Mouse (Mus musculus) kidney, adult 2 months (tissue): ENCODE data around the gene Aamp. TPM values are rescaled to one million over a fixed set of nuclear protein-coding genes. Genes with fewer than 3 reads are reported as not detected.
A peak's percentile ranks its signal among the peaks of the same experiment; 100 is the strongest.

Experiments
- DNase-seq: peaks from one replicate; pipeline ENCODE4 v3.0.0; 2021
- H3K27ac ChIP-seq: fragments of 200-500 bp; 2 replicates; pipeline ENCODE4 v1.5.1; 2012; ENCODE audit warnings: low read depth, low read length, control low read depth, inconsistent platforms; ENCODE audit not compliant: insufficient read depth
- H3K27me3 ChIP-seq: fragments of 200-500 bp; replicated peaks from 2 replicates; pipeline ENCODE4 v1.6.1; 2012; ENCODE audit warnings: mild to moderate bottlenecking, moderate library complexity, low read length, inconsistent platforms; ENCODE audit not compliant: control insufficient read depth, insufficient read depth
- H3K36me3 ChIP-seq: fragments of 200-500 bp; 2 replicates; pipeline ENCODE4 v1.6.1; 2012; ENCODE audit warnings: mild to moderate bottlenecking, moderate library complexity, low read length, inconsistent platforms; ENCODE audit not compliant: control insufficient read depth, insufficient read depth
- H3K4me1 ChIP-seq: fragments of 200-500 bp; 2 replicates; pipeline ENCODE4 v1.6.1; 2011; ENCODE audit warnings: low read length; ENCODE audit not compliant: control insufficient read depth, insufficient read depth
- H3K4me3 ChIP-seq: fragments of 200-500 bp; 2 replicates; pipeline ENCODE4 v1.5.1; 2011; ENCODE audit warnings: mild to moderate bottlenecking, low read depth, low read length, control low read depth; ENCODE audit not compliant: insufficient read depth
- CTCF ChIP-seq: fragments of 200-500 bp; conservative IDR thresholded peaks from 2 replicates; pipeline ENCODE4 v1.5.1; 2011; ENCODE audit warnings: low read depth, mild to moderate bottlenecking, control low read depth, low read length, moderate library complexity, mixed read lengths; ENCODE audit not compliant: insufficient read depth, insufficient read length
- POLR2A ChIP-seq: fragments of 200-500 bp; IDR thresholded peaks from one replicate; pipeline ENCODE4 v1.6.1; 2011; ENCODE audit warnings: low read depth, low read length, control low read depth
- WGBS: fragments of 180-500 bp; shearing (Covaris S2); methylation state at CpG from one replicate; pipeline ENCODE4 v1.1.7; 2018; 5-methylcytosine and 5-hydroxymethylcytosine counted together
- polyA plus RNA-seq: library from polyadenylated mRNA; depleted of rRNA; stranded (reverse); fragments of >200 nt; gene quantifications from 2 replicates; pipeline ENCODE4 v1.2.3, GENCODE M21; 2012; rRNA removed

Aamp gene
- polyA plus RNA-seq, 1 experiment: 217 TPM

- Histone ChIP-seq H3K4me3 (peak within 1 kb of the TSS; percentile 83), H3K36me3 (no peaks in the 10 kb centered on the region), H3K27me3 (no peaks in the 10 kb centered on the region), H3K27ac (peak within 1 kb of the TSS; percentile 80), H3K4me1 (peaks cover 9% of the 10 kb centered on the region; the same call in 1 of the 2 replicates)
- TF ChIP-seq POLR2A (peak; percentile 96), CTCF (no peak)
- peak; percentile 98 for DNase-seq
- WGBS: 2% methylated on average over 51 of the region's 55 CpGs
Observed at GRCm38 (mm10) chr1:74235938-74236589, 48.5 kb downstream of the Aamp start, which contains the start of gene Arpc2. Gene Arpc2 (plus strand): TSS chr1:74236084.

- 57% methylated on average over 1 of the region's 1 CpGs for WGBS
- H3K27ac ChIP-seq: peak overlapping the region; percentile 15; the same call in 1 of the 2 replicates
- peaks cover 3% of the 10 kb centered on the region; the same call in 1 of the 2 replicates for H3K4me1 ChIP-seq
- H3K36me3 ChIP-seq: no peaks in the 10 kb centered on the region
- no peak for TF ChIP-seq POLR2A
- TF ChIP-seq CTCF: no peak
- no peak for DNase-seq
- no peak overlapping the region for H3K4me3 ChIP-seq
- H3K27me3 ChIP-seq: no peaks in the 10 kb centered on the region
Observed at GRCm38 (mm10) chr1:74230992-74231391, 53.5 kb downstream of the Aamp start.

GRCm38 (mm10) chr1:74229942-74230341 is 54.6 kb downstream of the Aamp start:
- 39% methylated on average over 2 of the region's 2 CpGs for WGBS
- peak; percentile 53 for DNase-seq
- TF ChIP-seq POLR2A (no peak), CTCF (no peak)
- Histone ChIP-seq H3K36me3 (no peaks in the 10 kb centered on the region), H3K27ac (peak overlapping the region; percentile 5; the same call in 1 of the 2 replicates), H3K4me1 (peaks cover 3% of the 10 kb centered on the region; the same call in 1 of the 2 replicates), H3K27me3 (no peaks in the 10 kb centered on the region), H3K4me3 (no peak overlapping the region)

Other genes starting within 250 kb of the Aamp start
- 400 and 465 TPM in 2 replicates for gene Tns1, start 160.3 kb downstream of the Aamp start, polyA plus RNA-seq
- 2.4 and 3.3 TPM in 2 replicates for gene Rufy4, start 159.2 kb downstream of the Aamp start, polyA plus RNA-seq
- 0.07 and 0.55 TPM in 2 replicates for gene Cxcr2, start 130.7 kb downstream of the Aamp start, polyA plus RNA-seq
- not detected in 2 replicates for gene Cxcr1, start 90.1 kb downstream of the Aamp start, polyA plus RNA-seq
- 124 TPM in 2 replicates for gene Arpc2, start 48.7 kb downstream of the Aamp start, polyA plus RNA-seq
- gene Gpbar1, start 6.2 kb downstream of the Aamp start, polyA plus RNA-seq: 0.20 and 0.48 TPM in 2 replicates
- 139 and 165 TPM in 2 replicates for gene Pnkd, start 192 bp upstream of the Aamp start, polyA plus RNA-seq
- gene Tmbim1, start 20.9 kb upstream of the Aamp start, polyA plus RNA-seq: 74.1 and 103 TPM in 2 replicates
- gene Catip, start 77.4 kb upstream of the Aamp start, polyA plus RNA-seq: 0.33 and 0.43 TPM in 2 replicates
- gene Slc11a1, start 90.5 kb upstream of the Aamp start, polyA plus RNA-seq: 13.4 and 15.3 TPM in 2 replicates
- gene Ctdsp1, start 106.8 kb upstream of the Aamp start, polyA plus RNA-seq: 185 and 187 TPM in 2 replicates
- gene Vil1, start 124.6 kb upstream of the Aamp start, polyA plus RNA-seq: 69.8 and 75.0 TPM in 2 replicates
- gene Cnot9, start 221.3 kb upstream of the Aamp start, polyA plus RNA-seq: 16.4 and 18.6 TPM in 2 replicates